Mouse (Mus musculus) left cerebral cortex, adult 2 months (tissue): ENCODE measurements around the gene Dgkb. TPM values are rescaled to one million over a fixed set of nuclear protein-coding genes. Genes with fewer than 3 reads are reported as not detected.

Experiments used
- DNase-seq, 2 experiments: peaks; one replicate each; pipeline ENCODE4 v3.0.0; 2021 to 2022; ENCODE audit warnings: low spot score in 2 of 2, mixed read lengths in 1 of 2; ENCODE audit errors: extremely low spot score in 1 of 2
- H3K27ac ChIP-seq: fragments of 200-600 bp; 2 replicates; pipeline ENCODE4 v1.8.1; 2022
- H3K4me3 ChIP-seq: fragments of 200-600 bp; 2 replicates; pipeline ENCODE4 v1.8.1; 2022
- CTCF ChIP-seq: fragments of 200-600 bp; IDR thresholded peaks from 2 replicates; pipeline ENCODE4 v1.8.1; 2022; ENCODE audit warnings: antibody characterized with exemption, mild to moderate bottlenecking, moderate library complexity
- intact Hi-C: fragments of 180-260 bp; cut with DNase I; formaldehyde crosslinking; loops from one replicate; pipeline ENCODE4 v1.15.1; 2025
- total RNA-seq, 2 experiments: library from RNA; stranded (reverse); gene quantifications; 2 replicates each; pipeline ENCODE4 v1.2.3; 2021

Dgkb gene
- total RNA-seq, 2 experiments from 2014 or later: 126 to 143 TPM

- intact Hi-C loops: loop anchor here (5.0 kb wide), 2 partner anchors 134 to 234 kb away; no protein-coding TSS in a partner anchor
- DNase-seq: no peak
- Histone ChIP-seq H3K4me3 (no peak overlapping the region), H3K27ac (no peak overlapping the region)
- TF ChIP-seq CTCF: no peak
Measured at GRCm38 (mm10) chr12:37883781-37884180, 66.3 kb downstream of the Dgkb start.

GRCm38 (mm10) chr12:37888591-37888990 lies 71.1 kb downstream of the Dgkb start:
- intact Hi-C loops: no loop called here
- DNase-seq: no peak

GRCm38 (mm10) chr12:37889431-37889830 lies 71.9 kb downstream of the Dgkb start:
- no peak overlapping the region for H3K4me3 ChIP-seq
- H3K27ac ChIP-seq: no peak overlapping the region
- no peak for DNase-seq
- intact Hi-C loops: no loop called here
- TF ChIP-seq CTCF: no peak

More at GRCm38 (mm10) chr12:37888591-37888990, 71.1 kb downstream of the Dgkb start:
- H3K4me3 ChIP-seq: no peak overlapping the region
- no peak overlapping the region for H3K27ac ChIP-seq
- no peak for TF ChIP-seq CTCF

DNA sequence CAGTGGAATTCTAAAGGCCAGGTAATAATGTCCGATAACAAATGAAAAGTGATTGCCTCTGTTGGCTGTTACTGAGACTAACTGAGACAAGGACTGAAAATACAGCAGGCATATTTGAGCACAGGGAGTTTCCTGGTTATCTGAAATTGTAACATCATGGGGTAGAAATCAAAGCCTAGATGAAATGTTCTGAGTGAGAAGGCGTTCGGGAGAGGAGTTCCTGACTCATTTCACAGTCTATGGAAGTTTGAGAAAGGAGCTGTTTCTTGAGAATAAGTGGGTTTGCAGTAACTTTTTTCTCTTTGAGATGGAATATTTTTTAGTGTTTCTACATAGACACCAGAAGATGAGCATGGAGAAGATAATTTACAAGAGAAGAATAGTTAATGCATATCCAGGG lies 73.8 kb downstream of the Dgkb start:
- DNase-seq: no peak
- H3K27ac ChIP-seq: no peak overlapping the region
- intact Hi-C loops: no loop called here
- TF ChIP-seq CTCF: no peak
- H3K4me3 ChIP-seq: no peak overlapping the region

GRCm38 (mm10) chr12:37942163-37942562 lies 124.6 kb downstream of the Dgkb start:
- DNase-seq: no peak
- Histone ChIP-seq H3K27ac (no peak overlapping the region), H3K4me3 (no peak overlapping the region)
- intact Hi-C loops: no loop called here
- no peak for TF ChIP-seq CTCF

DNA sequence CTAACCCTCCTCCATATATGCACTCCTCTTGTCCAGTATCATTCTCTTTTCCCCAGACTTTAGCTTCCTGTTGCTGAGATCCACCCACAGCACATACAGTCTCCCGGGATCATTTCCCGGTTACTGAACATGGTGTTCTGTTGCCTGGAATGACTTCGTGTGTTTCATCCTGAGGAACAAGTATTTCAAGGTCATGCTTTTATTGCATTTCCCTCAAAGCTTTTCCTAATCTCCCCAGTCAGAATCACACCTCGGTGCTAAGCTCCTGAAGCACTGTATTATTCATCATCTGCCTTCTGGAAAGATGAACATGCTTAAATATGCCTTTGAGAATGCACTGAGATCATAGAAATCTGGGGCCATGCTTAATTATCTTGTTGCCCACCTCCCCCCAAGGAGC lies 138.7 kb downstream of the Dgkb start:
- Histone ChIP-seq H3K27ac (no peak overlapping the region), H3K4me3 (no peak overlapping the region)
- intact Hi-C loops: no loop called here
- TF ChIP-seq CTCF: no peak
- no peak for DNase-seq

DNA sequence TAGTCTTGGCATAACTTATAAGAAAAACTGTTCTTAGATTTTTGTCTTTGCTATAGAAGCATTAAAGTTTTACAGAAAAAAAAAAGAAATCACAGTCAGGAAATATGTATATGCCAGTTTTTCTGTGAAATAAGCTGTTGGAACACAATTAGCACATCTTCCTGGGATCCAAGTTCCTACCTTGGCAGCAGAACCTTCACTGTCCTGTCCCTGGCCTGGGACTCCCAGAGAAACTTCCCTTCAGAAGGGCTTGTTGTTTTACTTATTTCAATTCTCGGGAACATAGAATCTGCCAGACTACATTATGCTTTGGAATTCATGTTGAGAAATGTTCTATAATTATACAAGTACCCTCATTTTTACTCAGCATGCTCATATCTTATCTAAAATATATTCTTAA lies 154.0 kb downstream of the Dgkb start:
- intact Hi-C loops: no loop called here
- Histone ChIP-seq H3K4me3 (no peak overlapping the region), H3K27ac (no peak overlapping the region)
- no peak for DNase-seq
- TF ChIP-seq CTCF: no peak

DNA sequence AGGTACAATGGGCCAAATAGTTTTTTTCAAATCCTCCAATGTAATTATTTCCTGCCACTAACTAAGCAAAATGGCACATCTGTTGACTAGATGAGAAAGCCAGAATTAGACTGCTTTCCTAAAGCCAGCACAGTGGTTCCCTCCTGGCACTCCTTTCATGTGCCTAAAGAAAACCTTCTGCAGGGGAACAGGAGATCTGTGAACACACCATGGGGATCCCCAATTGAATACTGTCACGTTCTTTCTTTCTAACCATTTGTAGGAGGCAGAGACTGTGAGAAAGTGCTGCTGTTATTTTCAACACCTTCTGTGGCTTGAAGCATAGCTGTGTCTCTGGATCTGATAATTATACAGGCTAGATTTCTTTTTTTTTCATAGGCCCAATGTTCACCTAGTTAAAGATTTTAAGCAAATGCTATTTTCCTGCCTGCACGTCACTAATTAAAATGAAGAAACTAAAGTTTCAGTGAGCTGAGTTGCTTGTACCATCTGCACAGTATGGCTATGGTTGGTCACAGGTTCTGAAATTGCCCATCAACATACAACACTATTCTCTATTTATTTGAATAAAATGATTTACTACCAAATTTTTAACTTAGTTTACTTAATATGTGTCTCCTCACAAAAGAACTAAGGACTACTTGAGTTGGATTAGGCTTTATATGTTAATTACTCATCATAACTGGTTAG lies 161.1 kb downstream of the Dgkb start:
- no peak for TF ChIP-seq CTCF
- no peak for DNase-seq
- no peak overlapping the region for H3K27ac ChIP-seq
- intact Hi-C loops: loop anchor here (2.0 to 5.0 kb wide), 2 partner anchors 98 to 206 kb away; no protein-coding TSS in a partner anchor
- H3K4me3 ChIP-seq: no peak overlapping the region

DNA sequence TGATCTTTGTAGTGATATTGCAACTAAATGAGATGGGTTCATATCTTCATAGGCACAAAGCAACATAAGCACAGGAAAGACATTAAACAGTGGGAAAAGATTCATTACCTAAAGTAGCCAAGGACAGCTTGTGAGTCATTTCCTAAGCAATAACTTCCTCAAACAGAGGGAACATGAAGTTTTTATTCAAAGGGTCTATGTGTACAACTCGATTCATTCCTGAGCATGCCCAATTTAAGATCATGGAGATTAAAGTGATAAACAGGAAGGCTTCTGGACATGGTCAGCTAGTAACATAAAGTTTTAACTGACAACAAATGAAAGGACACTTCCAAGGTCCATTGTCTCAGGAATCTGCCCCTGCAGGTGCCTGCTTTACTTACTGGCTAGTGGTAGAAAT lies 167.8 kb downstream of the Dgkb start:
- DNase-seq: no peak
- intact Hi-C loops: no loop called here

DNA sequence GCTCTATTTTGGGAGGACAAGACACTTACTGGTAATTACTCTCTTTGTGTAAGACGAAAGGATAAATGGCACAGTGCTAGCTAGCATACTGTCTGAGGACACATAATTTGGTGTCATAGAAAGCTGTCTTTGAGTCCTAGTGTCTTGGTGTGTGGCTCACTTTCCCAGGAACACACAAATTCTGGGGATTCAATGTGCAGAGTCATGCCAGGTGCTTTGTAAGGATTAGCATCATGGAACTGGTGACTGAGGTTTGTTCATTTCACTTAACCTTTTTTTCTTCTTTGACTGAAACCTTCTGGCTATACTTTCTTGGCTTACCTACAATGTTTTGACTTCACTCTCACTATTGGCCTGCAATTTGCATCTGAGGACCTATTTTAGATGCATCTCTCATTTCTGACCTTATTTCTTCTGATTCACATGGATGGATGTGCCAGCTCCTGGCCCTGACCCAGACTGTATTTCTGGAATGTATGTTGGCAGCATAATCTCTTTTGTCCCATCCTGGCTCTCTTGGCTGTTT lies 170.6 kb downstream of the Dgkb start:
- no peak for DNase-seq
- no peak for TF ChIP-seq CTCF
- intact Hi-C loops: no loop called here
- no peak overlapping the region for H3K4me3 ChIP-seq
- no peak overlapping the region for H3K27ac ChIP-seq

More for the DNA sequence above, 167.8 kb downstream of the Dgkb start:
- Histone ChIP-seq H3K4me3 (no peak overlapping the region), H3K27ac (no peak overlapping the region)
- no peak for TF ChIP-seq CTCF

DNA sequence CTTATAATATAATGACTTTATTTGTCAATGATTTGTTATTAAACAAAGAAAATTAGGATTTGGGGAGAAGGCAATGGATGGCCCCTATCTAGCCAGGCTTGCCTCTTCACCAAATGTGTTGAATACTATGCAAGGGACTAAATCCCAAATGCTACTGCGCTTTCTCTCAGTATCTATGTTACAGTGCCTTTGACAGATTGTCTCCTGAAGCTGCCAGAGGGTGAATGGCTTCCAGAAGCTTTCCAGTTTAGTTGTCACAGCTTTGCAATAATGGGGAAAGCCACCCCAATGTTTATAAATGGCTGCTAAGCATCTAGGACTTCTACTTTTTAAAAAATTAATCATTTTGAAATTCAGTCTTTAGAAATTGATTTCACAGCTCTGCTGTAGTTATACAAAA lies 175.7 kb downstream of the Dgkb start:
- Histone ChIP-seq H3K27ac (no peak overlapping the region), H3K4me3 (no peak overlapping the region)
- no peak for TF ChIP-seq CTCF
- intact Hi-C loops: no loop called here
- DNase-seq: no peak

DNA sequence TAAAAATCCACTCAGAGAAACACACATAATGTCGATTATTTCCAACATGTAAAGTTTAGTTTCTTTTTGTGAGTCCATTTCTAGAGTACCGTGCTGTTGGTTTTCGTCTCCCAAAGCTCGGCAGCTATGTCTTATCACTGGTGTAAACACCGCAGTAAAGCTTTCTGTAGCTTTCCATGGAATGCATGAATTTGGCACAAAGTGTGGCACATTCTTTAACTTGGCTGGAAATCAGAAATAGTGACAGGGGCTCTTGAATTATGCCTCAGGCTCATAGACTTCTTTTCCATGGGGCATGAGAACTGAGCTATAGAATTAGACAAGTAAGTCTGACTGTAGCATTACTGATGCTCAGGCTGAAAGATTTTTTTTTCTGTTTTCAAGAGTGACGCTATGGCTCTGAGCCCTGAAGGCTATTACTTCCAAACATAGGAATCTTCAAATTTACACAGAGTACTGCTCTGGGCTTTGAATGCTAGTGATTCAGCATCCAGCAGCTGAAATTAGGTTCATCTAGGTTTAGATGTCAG lies 179.0 kb downstream of the Dgkb start:
- no peak overlapping the region for H3K4me3 ChIP-seq
- no peak overlapping the region for H3K27ac ChIP-seq
- TF ChIP-seq CTCF: no peak
- DNase-seq: no peak
- intact Hi-C loops: no loop called here

DNA sequence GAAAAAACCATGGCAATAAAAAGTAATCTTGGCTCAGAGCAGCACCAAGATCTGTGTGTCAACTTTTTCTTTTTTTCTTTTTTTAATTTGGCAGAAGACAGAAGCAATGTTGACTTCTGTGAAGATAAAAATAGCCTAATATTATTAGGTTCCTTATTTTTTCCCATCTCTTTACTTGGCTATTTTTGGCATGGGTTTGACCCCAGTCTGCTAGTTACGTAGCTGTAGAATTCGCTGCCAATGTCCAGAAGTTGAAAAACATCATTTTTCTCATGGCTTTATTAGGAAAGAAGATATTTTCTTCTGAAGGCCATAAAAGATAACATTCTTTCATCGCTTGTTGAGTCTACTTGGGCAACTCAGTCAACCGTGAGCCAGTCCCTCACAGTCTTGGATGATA lies 200.1 kb downstream of the Dgkb start:
- DNase-seq: no peak
- TF ChIP-seq CTCF: no peak
- Histone ChIP-seq H3K27ac (no peak overlapping the region), H3K4me3 (no peak overlapping the region)
- intact Hi-C loops: loop anchor here (5.0 kb wide), 1 partner anchor 135 kb away; no protein-coding TSS in a partner anchor
